Mouse (Mus musculus): ENCODE data around the gene Tmem131.

- TF ChIP-seq CTCF (IDR thresholded peaks at IDR 0.05) (no peak), EP300 (IDR thresholded peaks at IDR 0.05; ENCODE audit: insufficient read depth, low read depth, low read length) (no peak), POLR2A (IDR thresholded peaks at IDR 0.05; ENCODE audit: insufficient read depth, low read depth, low read length) (no peak)
Observed at GRCm38 (mm10) chr1:36976770-36977169, 33.3 kb upstream of the Tmem131 start.
